Mouse (Mus musculus) liver, embryonic 11.5 days (tissue): Measurements from ENCODE around the gene Gzmd. TPM values are rescaled to one million over a fixed set of nuclear protein-coding genes. Genes with fewer than 3 reads are reported as not detected.

Source experiments
- ATAC-seq: fragments of 200-750 bp; cut with Nextera tagmentation; replicated peaks from 2 replicates; pipeline ENCODE4 v1.8.0; 2017; ENCODE audit warnings: moderate number of reproducible peaks, mild to moderate bottlenecking, moderate TSS enrichment, moderate library complexity; ENCODE audit not compliant: low FRiP score
- DNase-seq: peaks from one replicate; pipeline ENCODE4 v3.0.0-alpha.2; 2017; ENCODE audit warnings: low spot score
- H3K27ac ChIP-seq: fragments of 300-500 bp; sonication (generic); 2 replicates; pipeline ENCODE4 v1.5.1; 2014; ENCODE audit warnings: mild to moderate bottlenecking, low read depth, low read length, control low read depth
- H3K27me3 ChIP-seq: fragments of 300-500 bp; sonication (generic); replicated peaks from 2 replicates; pipeline ENCODE4 v1.6.1; 2014; ENCODE audit warnings: low read length, mixed read lengths; ENCODE audit not compliant: control insufficient read depth, insufficient read depth
- H3K36me3 ChIP-seq: fragments of 300-500 bp; sonication (generic); 2 replicates; pipeline ENCODE4 v1.6.1; 2014; ENCODE audit warnings: mild to moderate bottlenecking, low read length, moderate library complexity, mixed read lengths; ENCODE audit not compliant: control insufficient read depth, insufficient read depth
- H3K4me1 ChIP-seq: fragments of 300-500 bp; sonication (generic); replicated peaks from 2 replicates; pipeline ENCODE4 v1.6.1; 2014; ENCODE audit warnings: low read length, mixed read lengths; ENCODE audit not compliant: control insufficient read depth, insufficient read depth
- H3K4me2 ChIP-seq: fragments of 300-500 bp; sonication (generic); 2 replicates; pipeline ENCODE4 v1.6.1; 2014; ENCODE audit warnings: mild to moderate bottlenecking, control low read depth, moderate library complexity
- H3K4me3 ChIP-seq: fragments of 300-500 bp; sonication (generic); 2 replicates; pipeline ENCODE4 v1.5.1; 2014; ENCODE audit warnings: low read depth, low read length, control low read depth
- H3K9ac ChIP-seq: fragments of 300-500 bp; sonication (generic); 2 replicates; pipeline ENCODE4 v1.6.1; 2014; ENCODE audit warnings: low read depth, low read length, control low read depth
- H3K9me3 ChIP-seq: fragments of 300-500 bp; sonication (generic); 2 replicates; pipeline ENCODE4 v1.6.1; 2016; ENCODE audit warnings: low read length, inconsistent platforms, mixed read lengths; ENCODE audit not compliant: control insufficient read depth
- WGBS: fragments of 180-500 bp; shearing (Covaris S2); extraction: QIAGEN DNeasy Blood & Tissue Kit; methylation state at CpG from one replicate; pipeline ENCODE4 v1.1.7; 2014; 5-methylcytosine and 5-hydroxymethylcytosine counted together
- microRNA-seq: library from miRNA; unstranded; fragments of <30 nt; microRNA quantifications from one replicate; pipeline ENCODE4, GENCODE M21; 2017; ENCODE audit warnings: borderline number of aligned reads
- polyA plus RNA-seq: library from polyadenylated mRNA; unstranded; fragments of >200 nt; fragmentation: Nextera tagmentation; extraction: Ambion mirVana; gene quantifications from 2 replicates; pipeline ENCODE4 v1.2.1, GENCODE M21; 2014

The Gzmd gene
- polyA plus RNA-seq, 1 experiment from 2014 or later, result not detected

GRCm38 (mm10) chr14:56098940-56099339 is 33.5 kb downstream of the Gzmd start:
- Histone ChIP-seq H3K9ac (no peak overlapping the region), H3K9me3 (no peaks in the 10 kb centered on the region), H3K4me3 (no peak overlapping the region), H3K27ac (no peak overlapping the region), H3K4me2 (no peak overlapping the region), H3K4me1 (no peaks in the 10 kb centered on the region), H3K36me3 (no peaks in the 10 kb centered on the region), H3K27me3 (no peaks in the 10 kb centered on the region)
- ATAC-seq (no peak), DNase-seq (no peak)
- WGBS, result 67% methylated on average over 4 of the region's 4 CpGs

DNA sequence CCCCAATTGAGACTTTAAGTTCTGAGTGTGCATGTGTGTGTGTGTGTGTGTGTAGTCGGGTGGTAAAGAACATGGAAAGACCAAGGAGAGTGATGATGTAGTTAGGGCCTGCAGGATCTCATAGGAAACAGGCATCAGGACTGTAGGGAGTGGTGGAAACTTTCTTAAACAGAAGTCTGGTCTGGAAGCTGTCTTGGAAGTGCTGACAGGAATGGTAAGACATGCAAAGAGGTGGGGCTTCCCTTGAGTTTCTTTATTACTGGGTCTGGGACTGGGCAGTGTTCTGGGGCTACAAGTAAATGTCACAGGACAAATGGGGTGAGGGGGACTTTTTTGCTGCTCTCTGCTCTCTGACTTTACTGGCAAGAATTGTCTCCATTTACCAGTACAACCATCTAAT is 34.8 kb downstream of the Gzmd start:
- Histone ChIP-seq H3K4me1 (no peaks in the 10 kb centered on the region), H3K4me3 (no peak overlapping the region), H3K9me3 (no peaks in the 10 kb centered on the region), H3K27ac (no peak overlapping the region), H3K36me3 (no peaks in the 10 kb centered on the region), H3K9ac (no peak overlapping the region), H3K4me2 (no peak overlapping the region), H3K27me3 (no peaks in the 10 kb centered on the region)
- 55% methylated on average over 1 of the region's 1 CpGs for WGBS
- ATAC-seq (no peak), DNase-seq (no peak)

- no peak for DNase-seq
- Histone ChIP-seq H3K4me2 (no peak overlapping the region), H3K36me3 (no peaks in the 10 kb centered on the region), H3K27ac (no peak overlapping the region), H3K9me3 (no peaks in the 10 kb centered on the region), H3K4me1 (no peaks in the 10 kb centered on the region), H3K27me3 (no peaks in the 10 kb centered on the region), H3K9ac (no peak overlapping the region), H3K4me3 (no peak overlapping the region)
- no peak for ATAC-seq
- 54% methylated on average over 2 of the region's 2 CpGs for WGBS
Observed at GRCm38 (mm10) chr14:56093353-56093752, 39.1 kb downstream of the Gzmd start.

GRCm38 (mm10) chr14:56086711-56087110 is 45.7 kb downstream of the Gzmd start:
- H3K36me3 ChIP-seq, result no peaks in the 10 kb centered on the region
- no peak overlapping the region for H3K27ac ChIP-seq
- DNase-seq, result no peak
- no peaks in the 10 kb centered on the region for H3K27me3 ChIP-seq
- H3K4me2 ChIP-seq, result no peak overlapping the region
- no peak overlapping the region for H3K4me3 ChIP-seq
- 56% methylated on average over 3 of the region's 3 CpGs for WGBS
- no peaks in the 10 kb centered on the region for H3K4me1 ChIP-seq
- no peaks in the 10 kb centered on the region for H3K9me3 ChIP-seq
- ATAC-seq, result no peak
- no peak overlapping the region for H3K9ac ChIP-seq

GRCm38 (mm10) chr14:56085167-56085566 is 47.2 kb downstream of the Gzmd start, which contains the start of gene Mcpt8:
Gene Mcpt8 (minus strand): TSS chr14:56085273.
- DNase-seq, result no peak
- Histone ChIP-seq H3K4me3 (no peak within 1 kb of the TSS), H3K9ac (no peak within 1 kb of the TSS), H3K27me3 (no peaks in the 10 kb centered on the region), H3K36me3 (no peaks in the 10 kb centered on the region), H3K4me2 (no peak within 1 kb of the TSS), H3K4me1 (no peaks in the 10 kb centered on the region), H3K9me3 (no peaks in the 10 kb centered on the region), H3K27ac (no peak within 1 kb of the TSS)
- no peak for ATAC-seq
- 95% methylated on average over 2 of the region's 2 CpGs for WGBS

- no peaks in the 10 kb centered on the region for H3K9me3 ChIP-seq
Observed at GRCm38 (mm10) chr14:56082016-56082415, 50.4 kb downstream of the Gzmd start.

More at GRCm38 (mm10) chr14:56082016-56082415, 50.4 kb downstream of the Gzmd start:
- Histone ChIP-seq H3K4me1 (no peaks in the 10 kb centered on the region), H3K36me3 (no peaks in the 10 kb centered on the region), H3K27me3 (no peaks in the 10 kb centered on the region), H3K27ac (no peak overlapping the region), H3K9ac (no peak overlapping the region), H3K4me3 (no peak overlapping the region), H3K4me2 (no peak overlapping the region)
- WGBS, result 81% methylated on average over 4 of the region's 4 CpGs
- DNase-seq, result no peak
- no peak for ATAC-seq

Small RNAs within 50 kb of the gene (microRNA-seq; reads per million reads assigned to microRNA genes)
- not detected for gene Mir6949

Other genes with a start within 250 kb of the Gzmd start
- 0.47 and 0.60 TPM in 2 replicates for gene Cbln3, start 248.2 kb downstream of the Gzmd start, polyA plus RNA-seq
- 12.6 and 14.6 TPM in 2 replicates for gene Khnyn, start 247.7 kb downstream of the Gzmd start, polyA plus RNA-seq
- 24.3 and 30.5 TPM in 2 replicates for gene Sdr39u1, start 232.3 kb downstream of the Gzmd start, polyA plus RNA-seq
- gene Cma1, start 187.9 kb downstream of the Gzmd start, polyA plus RNA-seq, result not detected in 2 replicates
- gene Cma2, start 181.6 kb downstream of the Gzmd start, polyA plus RNA-seq, result not detected in 2 replicates
- not detected in 2 replicates for gene Mcpt1, start 114.6 kb downstream of the Gzmd start, polyA plus RNA-seq
- not detected in 2 replicates for gene Mcpt9, start 102.1 kb downstream of the Gzmd start, polyA plus RNA-seq
- gene Mcpt2, start 90.6 kb downstream of the Gzmd start, polyA plus RNA-seq, result not detected in 2 replicates
- not detected in 2 replicates for gene Mcpt4, start 70.3 kb downstream of the Gzmd start, polyA plus RNA-seq
- gene Mcpt8, start 47.3 kb downstream of the Gzmd start, polyA plus RNA-seq, result not detected in 2 replicates
- gene Ctsg, start 30.0 kb downstream of the Gzmd start, polyA plus RNA-seq, result 0.36 and 1.3 TPM in 2 replicates
- not detected in 2 replicates for gene Gzme, start 12.0 kb downstream of the Gzmd start, polyA plus RNA-seq
- not detected in 2 replicates for gene Gzmg, start 27.0 kb upstream of the Gzmd start, polyA plus RNA-seq
- gene Gzmn, start 42.0 kb upstream of the Gzmd start, polyA plus RNA-seq, result not detected in 2 replicates
- not detected in 2 replicates for gene Gzmf, start 78.8 kb upstream of the Gzmd start, polyA plus RNA-seq
- not detected in 2 replicates for gene Gzmc, start 102.0 kb upstream of the Gzmd start, polyA plus RNA-seq
- 0.15 and 0.17 TPM in 2 replicates for gene Gzmb, start 129.7 kb upstream of the Gzmd start, polyA plus RNA-seq
- 0.14 TPM in 1 of 2 replicates, not detected in the other for gene Atp12a, start 232.5 kb upstream of the Gzmd start, polyA plus RNA-seq